Mouse (Mus musculus) forebrain, embryonic 16.5 days (tissue): Measurements from ENCODE around the gene Cx3cr1. TPM values are rescaled to one million over a fixed set of nuclear protein-coding genes. Genes with fewer than 3 reads are reported as not detected.
A peak's percentile ranks its signal among the peaks of the same experiment; 100 is the strongest.

Source experiments
- ATAC-seq: fragments of 200-750 bp; cut with Nextera tagmentation; 2 replicates; pipeline ENCODE4 v1.8.0; 2017; ENCODE audit warnings: mild to moderate bottlenecking, moderate library complexity
- H3K27ac ChIP-seq: fragments of 300-500 bp; sonication (generic); 2 replicates; pipeline ENCODE4 v1.5.1; 2014; ENCODE audit warnings: low read length, control low read depth
- H3K27me3 ChIP-seq: fragments of 300-500 bp; sonication (generic); replicated peaks from 2 replicates; pipeline ENCODE4 v1.6.1; 2014; ENCODE audit warnings: low read length; ENCODE audit not compliant: control insufficient read depth, insufficient read depth
- H3K36me3 ChIP-seq: fragments of 300-500 bp; sonication (generic); 2 replicates; pipeline ENCODE4 v1.6.1; 2014; ENCODE audit not compliant: control insufficient read depth, insufficient read depth
- H3K4me1 ChIP-seq: fragments of 300-500 bp; sonication (generic); replicated peaks from 2 replicates; pipeline ENCODE4 v1.6.1; 2014; ENCODE audit warnings: low read length; ENCODE audit not compliant: control insufficient read depth, insufficient read depth
- H3K4me2 ChIP-seq: fragments of 300-500 bp; sonication (generic); 2 replicates; pipeline ENCODE4 v1.6.1; 2014; ENCODE audit warnings: mild to moderate bottlenecking, low read length, control low read depth
- H3K4me3 ChIP-seq: fragments of 300-500 bp; sonication (generic); replicated peaks from 2 replicates; pipeline ENCODE4 v1.5.1; 2014; ENCODE audit warnings: mild to moderate bottlenecking, low read length, control low read depth
- H3K9ac ChIP-seq: fragments of 300-500 bp; sonication (generic); replicated peaks from 2 replicates; pipeline ENCODE4 v1.6.1; 2014; ENCODE audit warnings: low read depth, low read length, control low read depth
- H3K9me3 ChIP-seq: fragments of 300-500 bp; sonication (generic); 2 replicates; pipeline ENCODE4 v1.6.1; 2016; ENCODE audit warnings: low read length; ENCODE audit not compliant: control insufficient read depth
- WGBS: fragments of 180-500 bp; shearing (Covaris S2); extraction: QIAGEN DNeasy Blood & Tissue Kit; methylation state at CpG from one replicate; pipeline ENCODE4 v1.1.7; 2014; 5-methylcytosine and 5-hydroxymethylcytosine counted together
- polyA plus RNA-seq: library from polyadenylated mRNA; unstranded; fragments of >200 nt; fragmentation: Nextera tagmentation; extraction: Ambion mirVana; gene quantifications from 2 replicates; pipeline ENCODE4 v1.2.1, GENCODE M21; 2015

Gene Cx3cr1
- polyA plus RNA-seq, 1 experiment from 2014 or later = 6.4 TPM

DNA sequence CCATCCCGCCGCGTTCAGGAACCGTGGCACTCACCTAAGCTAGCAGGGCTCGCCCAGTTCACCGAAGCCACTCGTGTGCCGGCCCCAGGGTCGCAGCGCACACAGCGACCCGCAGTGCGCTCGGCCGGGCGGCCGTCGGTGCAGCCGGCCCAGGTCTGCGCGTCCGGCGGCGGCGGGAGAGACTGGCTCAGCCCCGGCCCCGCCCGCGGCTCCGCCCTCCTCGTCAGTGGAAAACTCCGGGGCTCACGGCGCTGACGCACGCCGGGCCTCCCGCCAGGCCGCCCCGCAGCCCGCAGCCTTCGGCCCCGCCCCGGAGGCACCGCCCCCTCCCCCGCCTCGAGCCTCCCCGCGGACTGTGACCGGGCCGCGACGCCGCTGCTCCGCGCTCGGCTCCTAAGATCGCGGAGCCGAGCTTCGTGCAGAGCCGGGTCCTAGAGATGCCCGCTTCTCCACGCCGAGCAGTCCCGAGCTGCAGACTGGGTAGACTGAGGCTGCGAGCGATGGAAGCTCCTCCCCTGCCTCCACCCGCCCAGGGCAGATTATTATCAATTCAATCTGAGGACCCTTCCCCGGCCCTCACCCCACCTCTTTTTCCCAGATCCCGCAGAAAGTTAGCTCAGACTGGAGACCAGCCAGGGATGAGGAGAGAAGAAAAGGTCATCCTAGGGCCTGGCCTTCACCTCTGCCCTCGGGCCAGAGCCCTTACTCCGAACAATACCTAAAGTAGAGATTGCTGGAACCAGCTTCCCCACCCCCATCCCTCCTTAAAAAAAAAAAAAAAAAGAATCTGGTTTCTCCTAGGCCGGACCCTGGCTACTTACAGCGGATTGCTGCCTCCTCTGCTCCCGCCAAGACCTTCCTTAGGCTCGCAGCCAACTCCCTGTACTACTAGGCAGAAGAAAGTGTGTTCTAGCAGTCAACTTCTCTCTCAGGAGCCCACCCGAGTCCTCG is 85.8 kb downstream of the Cx3cr1 start:
- peak; percentile 72 for ATAC-seq
- under 1% methylated on average over 76 of the region's 79 CpGs for WGBS
- peaks cover 35% of the 10 kb centered on the region for H3K4me1 ChIP-seq
- H3K9ac ChIP-seq = peak overlapping the region; percentile 75
- H3K4me3 ChIP-seq = peak overlapping the region; percentile 77
- no peaks in the 10 kb centered on the region for H3K36me3 ChIP-seq
- H3K9me3 ChIP-seq = no peaks in the 10 kb centered on the region
- no peak overlapping the region; the same call in 1 of the 2 replicates for H3K27ac ChIP-seq
- H3K27me3 ChIP-seq = peaks cover 2% of the 10 kb centered on the region
- H3K4me2 ChIP-seq = peak overlapping the region; percentile 94

DNA sequence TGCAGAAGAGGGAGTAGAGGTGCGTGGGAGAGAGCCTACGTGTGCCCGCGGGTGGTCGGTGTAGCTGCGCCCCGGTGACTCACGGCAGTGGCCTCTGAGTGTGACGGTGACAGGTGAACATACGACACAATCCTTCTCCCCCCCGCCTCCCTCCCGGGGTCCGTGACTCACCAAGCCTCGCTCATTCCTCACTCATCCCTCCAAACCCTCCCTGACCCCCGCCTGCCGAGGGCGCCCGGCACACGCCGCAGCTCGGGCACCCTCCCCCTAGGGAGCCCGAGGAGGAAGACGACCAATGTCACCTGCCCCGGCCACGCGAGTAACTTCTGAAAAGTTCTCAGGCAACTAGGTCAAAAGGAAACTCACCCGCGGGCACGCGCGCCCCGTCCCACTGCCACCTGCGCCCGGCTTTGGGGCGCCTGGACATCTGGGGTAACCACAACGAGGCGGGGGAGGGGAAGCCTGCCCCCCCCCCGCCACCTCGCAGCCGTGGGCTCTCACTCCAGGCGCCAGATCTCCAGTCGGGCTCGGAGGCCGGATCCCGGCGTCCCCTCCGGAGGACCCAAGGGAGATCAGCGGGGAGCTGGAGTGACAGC is 86.6 kb downstream of the Cx3cr1 start:
- no peak for ATAC-seq
- Histone ChIP-seq H3K27me3 (peaks cover 2% of the 10 kb centered on the region), H3K36me3 (no peaks in the 10 kb centered on the region), H3K4me2 (peak overlapping the region; percentile 94), H3K9ac (peak overlapping the region; percentile 75), H3K4me3 (peak overlapping the region; percentile 77), H3K27ac (no peak overlapping the region; the same call in 1 of the 2 replicates), H3K4me1 (peaks cover 43% of the 10 kb centered on the region), H3K9me3 (no peaks in the 10 kb centered on the region)
- under 1% methylated on average over 45 of the region's 48 CpGs for WGBS

DNA sequence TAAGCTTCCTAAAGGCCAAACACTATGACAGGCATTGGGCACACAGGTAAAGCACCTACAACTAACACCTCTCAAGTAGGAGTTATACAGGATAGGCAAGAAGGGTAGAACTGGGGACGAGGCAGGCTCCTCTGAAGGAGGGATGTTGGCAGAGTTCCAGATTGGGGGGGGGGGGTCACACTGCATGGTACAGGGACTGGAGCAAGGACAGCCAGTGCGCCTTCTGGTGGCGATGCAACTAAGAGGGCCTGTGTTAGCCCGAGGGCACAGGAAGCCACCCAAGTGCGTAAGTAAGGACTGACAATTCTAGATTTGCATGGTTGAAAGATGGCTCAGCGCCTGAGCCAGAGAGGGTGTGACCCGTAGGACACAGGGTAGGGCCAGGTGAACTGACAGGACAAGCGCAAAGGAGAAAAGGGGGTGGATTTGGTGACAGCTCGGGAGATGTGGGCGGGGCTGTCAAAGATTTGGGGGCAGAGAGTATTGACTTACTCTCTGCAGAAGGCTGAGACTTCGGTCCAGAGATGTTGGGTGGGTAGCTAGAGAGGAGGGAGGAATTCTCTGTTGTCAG is 87.4 kb downstream of the Cx3cr1 start:
- H3K4me1 ChIP-seq = peaks cover 50% of the 10 kb centered on the region
- peak; percentile 37 for ATAC-seq
- peak overlapping the region; percentile 21; the same call in 1 of the 2 replicates for H3K27ac ChIP-seq
- H3K4me3 ChIP-seq = peak overlapping the region; percentile 77
- H3K36me3 ChIP-seq = no peaks in the 10 kb centered on the region
- H3K9ac ChIP-seq = no peak overlapping the region; the same call in 1 of the 2 replicates
- peak overlapping the region; percentile 94 for H3K4me2 ChIP-seq
- 4% methylated on average over 11 of the region's 11 CpGs for WGBS
- peaks cover 2% of the 10 kb centered on the region for H3K27me3 ChIP-seq
- no peaks in the 10 kb centered on the region for H3K9me3 ChIP-seq

DNA sequence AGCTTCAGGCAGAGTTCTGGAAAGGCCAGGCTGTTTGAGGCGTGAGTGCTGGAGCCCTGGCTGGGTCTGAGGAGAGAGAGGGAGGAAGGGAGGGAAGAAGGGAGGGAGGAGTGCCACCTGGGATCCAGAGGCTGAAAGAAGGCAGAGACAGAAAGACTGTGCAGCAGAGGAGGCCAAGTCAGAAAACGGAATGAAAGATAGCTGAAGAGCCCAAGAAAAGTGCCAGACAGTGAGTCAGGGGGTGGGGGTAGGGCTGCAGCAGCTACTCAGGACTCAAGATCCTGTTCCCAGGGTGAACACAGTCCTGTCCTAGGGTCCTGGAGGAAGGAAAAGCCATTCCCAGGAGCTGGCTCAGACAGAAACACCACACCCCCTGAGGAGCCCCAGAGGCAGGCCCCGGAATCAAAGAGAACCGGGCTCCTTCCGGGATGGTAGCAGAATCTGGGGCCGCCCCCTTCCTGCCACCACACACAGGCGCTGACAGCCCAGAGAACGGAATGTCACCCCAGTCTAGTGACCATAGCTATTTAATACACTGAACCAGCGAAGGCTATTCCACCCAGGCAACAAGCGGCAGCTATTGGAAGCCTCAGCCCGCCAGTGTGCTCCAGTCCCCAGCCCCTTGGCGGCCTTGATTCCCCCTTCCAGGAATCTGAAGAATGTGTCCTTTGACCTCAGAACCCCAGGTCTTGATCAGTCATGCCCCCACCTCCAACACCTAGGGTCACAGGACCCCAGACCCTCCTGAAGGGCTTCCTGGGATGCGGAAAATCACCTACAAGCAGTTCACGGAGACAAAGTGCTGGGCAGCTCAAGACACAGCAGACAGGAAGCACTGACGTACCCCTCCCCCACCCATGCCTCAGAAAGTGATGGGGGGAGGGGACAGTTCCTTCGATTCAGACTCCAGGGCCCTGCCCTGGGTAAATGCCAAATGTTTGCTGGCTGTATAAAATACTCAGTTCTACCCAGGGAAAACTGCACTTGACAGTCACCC is 88.2 kb downstream of the Cx3cr1 start:
- H3K4me3 ChIP-seq = peak overlapping the region; percentile 17
- H3K27ac ChIP-seq = peak overlapping the region; percentile 21
- 3% methylated on average over 16 of the region's 16 CpGs for WGBS
- no peaks in the 10 kb centered on the region for H3K36me3 ChIP-seq
- H3K27me3 ChIP-seq = peaks cover 2% of the 10 kb centered on the region
- 0 out of 2 replicates have a peak overlapping the region, but pooled peaks have one; percentile 17 for H3K9ac ChIP-seq
- H3K4me1 ChIP-seq = peaks cover 55% of the 10 kb centered on the region
- peak overlapping the region; percentile 94 for H3K4me2 ChIP-seq
- no peaks in the 10 kb centered on the region for H3K9me3 ChIP-seq
- ATAC-seq = 0 out of 2 replicates have a peak, but pooled peaks have one; percentile 13

DNA sequence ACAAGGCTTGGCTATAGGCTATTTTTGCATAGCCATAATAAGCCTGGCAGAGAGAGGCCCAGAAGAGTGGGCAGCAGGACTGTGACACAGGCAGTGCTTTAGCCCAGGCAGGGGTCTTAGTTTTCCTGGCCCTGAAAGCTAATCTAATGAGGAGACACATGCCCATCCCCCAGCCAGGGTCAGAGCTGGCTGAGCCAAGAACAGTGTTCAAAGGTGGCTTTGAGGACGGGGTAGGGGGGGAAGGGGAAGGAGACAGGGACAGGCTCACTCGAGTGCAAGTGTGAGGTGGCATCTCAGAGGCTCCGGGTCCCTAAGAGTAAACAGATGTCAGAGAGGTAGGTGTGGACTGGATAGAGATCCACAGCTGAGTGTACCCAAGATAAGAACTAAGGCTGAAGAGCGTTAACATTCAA is 88.9 kb downstream of the Cx3cr1 start:
- Histone ChIP-seq H3K4me2 (no peak overlapping the region), H3K9ac (no peak overlapping the region), H3K27ac (peak overlapping the region; percentile 21), H3K27me3 (peaks cover 2% of the 10 kb centered on the region), H3K4me1 (peaks cover 55% of the 10 kb centered on the region), H3K9me3 (no peaks in the 10 kb centered on the region), H3K36me3 (no peaks in the 10 kb centered on the region), H3K4me3 (no peak overlapping the region)
- 14% methylated on average over 4 of the region's 4 CpGs for WGBS
- ATAC-seq = no peak

DNA sequence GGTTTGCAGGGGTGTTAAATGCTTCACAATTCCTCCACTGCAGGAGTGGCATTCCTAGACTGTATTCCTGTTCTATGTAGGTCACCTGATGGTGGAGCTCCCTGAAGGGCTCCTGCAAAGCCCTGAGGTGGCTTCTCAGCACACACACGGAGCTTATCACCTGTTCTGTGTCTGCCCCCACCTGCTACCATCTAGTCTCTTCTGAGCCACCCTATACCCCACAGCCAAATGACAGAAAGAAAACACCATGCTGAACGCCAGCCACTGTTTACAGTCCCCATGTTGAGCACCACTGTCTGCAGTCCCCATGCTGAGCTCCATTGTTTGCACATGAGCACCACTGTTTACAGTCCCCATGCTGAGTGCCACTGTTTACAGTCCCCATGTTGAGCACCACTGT is 89.9 kb downstream of the Cx3cr1 start:
- Histone ChIP-seq H3K4me2 (no peak overlapping the region), H3K27ac (no peak overlapping the region), H3K4me1 (peaks cover 55% of the 10 kb centered on the region), H3K4me3 (no peak overlapping the region), H3K36me3 (no peaks in the 10 kb centered on the region), H3K27me3 (peaks cover 2% of the 10 kb centered on the region), H3K9me3 (no peaks in the 10 kb centered on the region), H3K9ac (no peak overlapping the region)
- ATAC-seq = no peak
- 51% methylated on average over 2 of the region's 2 CpGs for WGBS

DNA sequence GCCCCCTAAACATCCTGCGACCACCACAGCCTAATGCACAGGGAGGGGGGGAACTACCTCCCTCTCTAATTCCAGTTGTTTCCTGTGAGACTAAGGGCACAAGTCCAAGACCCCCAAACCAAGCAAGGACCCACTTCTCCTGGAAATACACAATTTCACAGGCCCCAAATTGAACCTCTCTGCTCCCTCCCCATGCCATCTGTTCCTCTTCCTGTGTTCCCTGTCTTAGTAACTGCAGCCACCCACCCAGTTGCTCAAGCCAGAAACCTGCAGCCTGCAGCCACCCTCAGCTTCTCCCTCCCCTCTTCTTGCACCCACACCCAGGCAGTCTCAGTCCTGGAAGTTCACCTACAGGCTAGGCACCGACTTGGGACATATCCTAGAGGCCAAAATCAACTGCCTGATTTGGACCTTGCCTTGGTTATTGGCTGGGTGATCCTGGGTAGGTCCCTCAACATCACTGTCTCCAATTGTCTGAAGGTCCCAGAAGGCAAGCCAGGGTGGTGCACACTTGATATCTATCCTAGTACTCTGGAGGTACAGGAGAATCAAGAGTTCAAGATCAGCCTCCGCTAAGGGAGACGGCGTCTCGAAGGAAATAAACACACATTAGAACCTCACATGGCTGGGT is 90.8 kb downstream of the Cx3cr1 start:
- Histone ChIP-seq H3K4me1 (peaks cover 52% of the 10 kb centered on the region), H3K27ac (no peak overlapping the region), H3K9ac (no peak overlapping the region), H3K27me3 (peaks cover 2% of the 10 kb centered on the region), H3K36me3 (no peaks in the 10 kb centered on the region), H3K9me3 (no peaks in the 10 kb centered on the region), H3K4me2 (no peak overlapping the region), H3K4me3 (no peak overlapping the region)
- ATAC-seq = no peak
- 82% methylated on average over 6 of the region's 6 CpGs for WGBS

DNA sequence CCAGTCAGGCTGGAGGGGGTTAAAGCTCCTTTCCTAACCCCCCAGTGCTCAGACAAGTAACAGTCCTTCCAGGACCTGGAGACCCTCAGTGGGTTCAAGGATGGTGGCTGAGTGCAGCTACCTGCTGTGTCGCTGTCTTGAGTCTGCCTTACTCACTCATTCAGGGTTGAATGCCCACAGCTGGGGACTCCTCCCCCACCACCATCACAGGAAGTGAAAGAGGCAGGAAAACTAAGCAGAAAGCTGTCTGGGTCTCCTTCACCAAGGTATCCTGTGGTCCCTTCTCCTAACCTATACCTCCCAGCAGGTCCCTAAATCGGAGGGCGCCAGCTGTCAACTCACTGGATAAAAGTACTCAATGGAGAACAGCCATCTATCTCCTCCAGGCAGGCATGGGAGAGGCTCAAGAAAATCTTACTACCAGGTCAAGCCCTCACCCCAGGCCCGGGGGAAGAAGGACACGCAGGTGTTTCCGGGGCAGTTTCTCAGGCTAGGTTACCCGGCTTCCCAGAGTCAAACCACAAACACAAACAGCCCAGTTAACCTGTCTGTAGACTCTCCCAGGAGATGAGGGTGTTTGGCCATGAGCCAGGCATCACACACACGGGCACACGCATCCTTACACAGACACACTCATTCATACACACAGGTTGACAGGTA is 91.4 kb downstream of the Cx3cr1 start:
- Histone ChIP-seq H3K27me3 (peaks cover 2% of the 10 kb centered on the region; the same call in 1 of the 2 replicates), H3K4me1 (peaks cover 48% of the 10 kb centered on the region), H3K36me3 (no peaks in the 10 kb centered on the region)

More for the DNA sequence above, 91.4 kb downstream of the Cx3cr1 start:
- no peak overlapping the region for H3K27ac ChIP-seq
- WGBS = 57% methylated on average over 9 of the region's 9 CpGs
- H3K9me3 ChIP-seq = no peaks in the 10 kb centered on the region
- no peak overlapping the region for H3K4me3 ChIP-seq
- ATAC-seq = no peak
- H3K4me2 ChIP-seq = no peak overlapping the region
- no peak overlapping the region for H3K9ac ChIP-seq
